Mouse (Mus musculus): Measurements from ENCODE around the gene Madd.
A peak's percentile ranks its signal among the peaks of the same experiment; 100 is the strongest.
"Not testable (repeated sequence)": the region's sequence is repeated elsewhere in the genome, so short reads cannot be mapped to it uniquely, and the experiment has no call there.

Madd gene

DNA sequence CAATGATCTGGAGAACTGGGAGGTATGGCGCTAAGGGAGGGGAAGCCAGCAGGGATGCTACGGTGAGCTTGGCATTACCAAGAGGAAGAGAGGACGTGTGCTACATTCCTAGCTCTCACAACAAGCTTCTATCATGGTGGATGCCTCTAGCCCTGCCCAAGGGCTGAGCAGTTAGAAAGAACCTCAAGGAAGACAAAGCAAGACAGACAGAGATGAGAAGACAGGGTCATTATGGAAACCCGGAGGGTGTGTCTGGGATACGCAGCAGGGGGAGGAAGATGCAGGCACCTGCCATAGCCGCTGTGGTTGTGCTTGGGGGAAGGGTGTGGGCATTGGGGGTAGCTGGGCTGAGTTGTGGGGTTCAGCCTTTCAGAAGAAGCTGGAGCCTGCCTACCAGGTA lies 60.1 kb downstream of the Madd start:
- H3K36me3 ChIP-seq (ENCODE audit: control insufficient read depth, insufficient read depth, low read length, poor library complexity, severe bottlenecking), result no peaks in the 10 kb centered on the region
- no peak for DNase-seq (ENCODE audit: low read depth, low spot score)
- no peaks in the 10 kb centered on the region for H3K27me3 ChIP-seq (ENCODE audit: control insufficient read depth, insufficient read depth, low read length, poor library complexity, severe bottlenecking)

DNA sequence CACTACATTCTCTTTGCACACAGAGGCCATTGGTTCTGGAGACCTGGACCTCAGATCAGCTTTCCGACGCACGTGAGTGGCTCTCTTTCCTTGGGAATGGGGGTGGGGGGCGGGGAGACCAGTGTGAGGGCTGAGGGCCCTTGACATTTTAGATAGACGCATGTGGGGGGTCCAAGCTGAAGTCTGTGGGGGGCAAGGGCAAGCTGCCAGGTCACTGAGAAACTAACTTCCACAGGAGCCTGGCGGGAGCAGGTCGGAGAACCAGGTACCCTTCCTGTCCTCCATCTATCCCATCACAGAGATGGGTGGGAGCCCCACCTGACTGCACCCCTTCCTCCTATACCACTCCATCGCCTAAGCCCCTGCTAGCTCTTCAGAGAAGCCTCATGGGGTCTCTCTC lies 62.1 kb downstream of the Madd start:
- no peak for DNase-seq (ENCODE audit: low read depth, low spot score)
- no peaks in the 10 kb centered on the region; the same call in 1 of the 2 replicates for H3K36me3 ChIP-seq (ENCODE audit: control insufficient read depth, insufficient read depth, low read length, poor library complexity, severe bottlenecking)
- no peaks in the 10 kb centered on the region for H3K27me3 ChIP-seq (ENCODE audit: control insufficient read depth, insufficient read depth, low read length, poor library complexity, severe bottlenecking)

DNA sequence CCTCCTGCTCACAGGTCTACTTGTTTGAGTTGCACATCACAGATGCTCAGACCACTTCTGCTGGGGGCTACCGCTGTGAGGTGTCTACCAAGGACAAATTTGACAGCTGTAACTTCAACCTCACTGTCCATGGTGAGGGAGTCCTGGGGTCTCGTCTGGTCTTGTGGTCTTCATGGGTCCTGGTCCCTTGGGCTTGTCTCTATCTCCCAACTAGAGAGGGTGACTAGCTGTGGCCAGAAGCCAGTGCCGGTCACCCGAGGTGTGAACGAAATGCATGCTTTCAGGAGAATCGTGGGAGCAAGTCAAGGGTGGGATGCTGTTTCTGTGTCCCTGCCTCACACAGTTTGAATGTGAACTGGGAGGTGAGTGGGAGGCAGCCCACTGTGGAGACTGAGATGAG lies 62.6 kb downstream of the Madd start:
- no peaks in the 10 kb centered on the region for H3K27me3 ChIP-seq (ENCODE audit: control insufficient read depth, insufficient read depth, low read length, poor library complexity, severe bottlenecking)
- no peak for DNase-seq (ENCODE audit: low read depth, low spot score)
- H3K36me3 ChIP-seq (ENCODE audit: control insufficient read depth, insufficient read depth, low read length, poor library complexity, severe bottlenecking), result peaks cover 2% of the 10 kb centered on the region

DNA sequence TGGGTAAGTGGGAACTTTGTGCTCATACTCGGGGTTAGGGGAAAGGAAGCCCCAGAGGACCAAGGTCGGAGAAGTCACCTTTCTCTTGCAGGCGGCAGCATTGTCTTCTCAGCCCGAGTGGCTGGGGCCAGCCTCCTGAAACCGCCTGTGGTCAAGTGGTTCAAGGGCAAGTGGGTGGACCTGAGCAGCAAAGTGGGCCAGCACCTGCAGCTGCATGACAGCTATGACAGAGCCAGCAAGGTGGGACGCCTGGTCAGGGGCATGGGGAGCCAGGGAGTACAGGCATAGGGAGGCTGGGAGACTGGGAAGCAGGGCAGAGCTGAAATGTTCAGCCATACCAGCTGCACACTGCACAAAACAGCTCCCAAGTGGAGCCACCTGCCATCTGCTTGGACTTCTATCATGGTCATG lies 63.4 kb downstream of the Madd start:
- DNase-seq (ENCODE audit: low read depth, low spot score), result no peak
- Histone ChIP-seq H3K36me3 (ENCODE audit: control insufficient read depth, insufficient read depth, low read length, poor library complexity, severe bottlenecking) (peaks cover 8% of the 10 kb centered on the region), H3K27me3 (ENCODE audit: control insufficient read depth, insufficient read depth, low read length, poor library complexity, severe bottlenecking) (no peaks in the 10 kb centered on the region)

DNA sequence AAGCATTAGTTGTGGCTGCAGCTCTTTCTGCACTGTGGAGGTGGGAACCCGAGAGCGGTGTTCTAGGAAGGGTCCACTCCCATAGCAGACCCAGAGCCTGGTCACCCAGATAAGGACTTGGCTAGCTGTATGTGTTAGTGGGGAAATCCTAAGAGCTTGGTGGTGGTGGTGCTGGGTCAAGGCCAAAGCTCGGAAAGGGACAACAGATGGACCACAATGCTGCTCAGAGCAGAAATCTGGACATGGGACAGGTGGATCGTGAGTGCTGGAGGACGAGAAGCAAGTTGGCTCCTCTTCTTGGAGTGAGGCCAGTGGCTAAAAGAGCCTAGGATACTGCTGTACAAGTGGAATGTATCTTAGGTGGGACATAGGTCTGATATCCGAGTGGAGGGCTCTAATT lies 64.1 kb downstream of the Madd start:
- Histone ChIP-seq H3K36me3 (ENCODE audit: control insufficient read depth, insufficient read depth, low read length, poor library complexity, severe bottlenecking) (peaks cover 8% of the 10 kb centered on the region), H3K27me3 (ENCODE audit: control insufficient read depth, insufficient read depth, low read length, poor library complexity, severe bottlenecking) (no peaks in the 10 kb centered on the region)
- no peak for DNase-seq (ENCODE audit: low read depth, low spot score)

DNA sequence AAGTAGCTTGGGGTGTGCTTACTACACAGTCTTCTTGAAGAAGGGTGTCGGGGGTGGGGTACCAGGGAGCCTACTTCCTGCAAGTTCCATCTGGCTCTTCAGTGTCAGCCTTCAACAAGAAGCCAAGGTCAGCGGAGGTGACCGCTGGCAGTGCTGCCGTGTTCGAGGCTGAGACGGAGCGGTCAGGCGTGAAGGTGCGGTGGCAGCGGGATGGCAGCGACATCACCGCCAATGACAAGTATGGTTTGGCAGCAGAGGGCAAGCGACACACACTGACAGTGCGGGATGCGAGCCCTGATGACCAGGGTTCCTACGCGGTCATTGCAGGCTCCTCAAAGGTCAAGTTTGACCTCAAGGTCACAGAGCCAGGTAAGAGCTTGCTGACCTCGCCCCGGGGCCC lies 64.6 kb downstream of the Madd start:
- no peak for DNase-seq (ENCODE audit: low read depth, low spot score)
- peaks cover 11% of the 10 kb centered on the region for H3K36me3 ChIP-seq (ENCODE audit: control insufficient read depth, insufficient read depth, low read length, poor library complexity, severe bottlenecking)
- no peaks in the 10 kb centered on the region for H3K27me3 ChIP-seq (ENCODE audit: control insufficient read depth, insufficient read depth, low read length, poor library complexity, severe bottlenecking)

DNA sequence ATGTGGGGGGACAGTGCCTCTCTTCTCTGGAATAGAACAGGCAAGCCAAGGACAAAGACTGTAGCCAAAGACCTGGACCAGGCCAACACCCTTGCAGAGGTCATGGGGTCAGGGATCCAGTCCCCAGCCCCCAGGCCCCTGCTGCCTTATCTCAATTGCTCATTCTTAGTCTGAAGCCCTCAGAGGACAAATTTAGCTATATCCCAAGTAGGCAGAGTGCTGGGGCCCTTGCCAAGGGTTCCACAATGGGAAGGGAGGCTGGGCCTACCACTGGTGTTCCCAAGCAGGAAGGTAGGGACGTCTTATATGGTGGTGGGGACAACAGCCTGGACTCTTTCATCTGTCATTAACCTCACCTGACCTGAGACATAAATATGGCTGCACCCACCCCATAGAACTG lies 65.0 kb downstream of the Madd start:
- Histone ChIP-seq H3K36me3 (ENCODE audit: control insufficient read depth, insufficient read depth, low read length, poor library complexity, severe bottlenecking) (peaks cover 12% of the 10 kb centered on the region), H3K27me3 (ENCODE audit: control insufficient read depth, insufficient read depth, low read length, poor library complexity, severe bottlenecking) (no peaks in the 10 kb centered on the region)
- DNase-seq (ENCODE audit: low read depth, low spot score), result no peak

DNA sequence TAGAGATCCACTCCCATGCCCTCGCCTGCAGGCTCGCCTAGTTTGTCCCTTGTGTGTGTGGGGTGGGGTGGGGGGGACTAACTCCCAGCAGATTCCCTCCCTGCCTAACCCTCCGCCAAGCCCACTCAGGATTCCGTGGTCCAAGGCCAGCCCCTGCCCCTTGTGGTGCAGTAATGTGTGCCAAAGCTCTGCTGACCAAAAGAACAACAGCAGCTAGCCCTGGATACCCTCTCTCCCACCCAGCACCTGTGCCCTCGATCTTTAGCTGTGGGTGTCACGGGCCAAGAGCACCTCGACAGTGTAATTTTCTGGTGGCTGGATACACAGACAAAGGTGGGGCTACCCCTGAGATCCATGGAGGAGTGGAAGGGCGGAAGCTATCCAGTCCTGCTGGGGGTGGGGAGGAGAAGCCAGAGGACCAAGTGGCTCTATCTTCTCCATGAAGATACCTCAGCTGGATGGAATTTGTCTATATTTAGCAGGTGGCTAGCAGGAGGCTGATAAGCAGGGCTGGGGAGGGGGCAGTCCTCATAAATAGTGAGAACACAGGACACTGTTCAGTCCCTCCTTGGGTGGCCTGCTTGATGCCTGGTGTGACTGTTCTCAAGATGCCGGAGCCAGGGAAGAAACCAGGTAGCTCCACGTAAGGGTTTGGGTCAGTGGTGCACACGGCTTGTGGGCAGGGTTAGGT lies 65.9 kb downstream of the Madd start, which contains the start of gene Mybpc3:
Gene Mybpc3, plus strand, starts transcription at position 560 of the 691 bp plus-strand sequence.
- Histone ChIP-seq H3K27me3 (ENCODE audit: control insufficient read depth, insufficient read depth, low read length, poor library complexity, severe bottlenecking) (no peaks in the 10 kb centered on the region), H3K36me3 (ENCODE audit: control insufficient read depth, insufficient read depth, low read length, poor library complexity, severe bottlenecking) (peaks cover 14% of the 10 kb centered on the region)
- DNase-seq (ENCODE audit: low read depth, low spot score), result no peak

DNA sequence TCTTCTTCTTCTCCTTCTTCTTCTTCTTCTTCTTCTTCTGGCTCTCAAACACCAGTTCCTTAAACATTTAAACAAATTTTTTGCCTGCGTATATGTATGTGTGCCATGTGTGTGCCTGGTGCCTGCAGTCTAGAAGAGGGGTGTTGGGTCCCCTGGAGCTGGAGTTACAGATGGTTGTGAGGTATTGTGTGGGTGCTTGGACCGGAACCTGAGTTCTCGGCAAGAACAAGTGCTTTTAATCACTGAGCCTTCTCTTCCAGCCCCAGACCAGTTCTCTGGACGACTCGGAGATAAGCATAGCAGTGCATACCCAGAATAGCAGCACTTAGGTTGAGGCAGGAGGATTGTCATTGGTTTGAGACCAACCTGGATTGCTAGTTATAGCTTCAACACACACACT lies 66.8 kb downstream of the Madd start:
- Histone ChIP-seq H3K27me3 (ENCODE audit: control insufficient read depth, insufficient read depth, low read length, poor library complexity, severe bottlenecking) (no peaks in the 10 kb centered on the region), H3K36me3 (ENCODE audit: control insufficient read depth, insufficient read depth, low read length, poor library complexity, severe bottlenecking) (peaks cover 14% of the 10 kb centered on the region)
- no peak for DNase-seq (ENCODE audit: low read depth, low spot score)

DNA sequence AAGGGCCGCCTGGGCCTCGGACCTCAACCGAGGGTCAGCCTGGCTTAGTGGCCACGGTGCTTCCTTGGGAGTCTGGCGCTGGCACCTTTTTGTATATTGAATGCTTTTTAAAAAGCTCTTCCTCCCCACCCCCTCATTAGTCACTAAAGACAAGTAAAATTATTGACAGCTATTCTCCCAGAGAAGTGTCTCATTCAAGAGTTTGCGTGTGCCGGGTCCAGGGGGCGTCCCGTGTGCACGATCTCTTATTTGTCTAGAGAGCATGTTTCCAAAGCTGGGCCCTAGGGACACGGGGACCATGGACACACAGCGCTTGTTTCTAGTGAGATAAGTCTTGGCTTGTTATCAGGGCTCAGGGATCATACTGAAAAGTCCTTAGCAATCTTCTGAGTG lies 68.1 kb downstream of the Madd start:
- Histone ChIP-seq H3K27me3 (ENCODE audit: control insufficient read depth, insufficient read depth, low read length, poor library complexity, severe bottlenecking) (no peaks in the 10 kb centered on the region), H3K36me3 (ENCODE audit: control insufficient read depth, insufficient read depth, low read length, poor library complexity, severe bottlenecking) (peaks cover 15% of the 10 kb centered on the region)
- DNase-seq (ENCODE audit: low read depth, low spot score), result no peak

DNA sequence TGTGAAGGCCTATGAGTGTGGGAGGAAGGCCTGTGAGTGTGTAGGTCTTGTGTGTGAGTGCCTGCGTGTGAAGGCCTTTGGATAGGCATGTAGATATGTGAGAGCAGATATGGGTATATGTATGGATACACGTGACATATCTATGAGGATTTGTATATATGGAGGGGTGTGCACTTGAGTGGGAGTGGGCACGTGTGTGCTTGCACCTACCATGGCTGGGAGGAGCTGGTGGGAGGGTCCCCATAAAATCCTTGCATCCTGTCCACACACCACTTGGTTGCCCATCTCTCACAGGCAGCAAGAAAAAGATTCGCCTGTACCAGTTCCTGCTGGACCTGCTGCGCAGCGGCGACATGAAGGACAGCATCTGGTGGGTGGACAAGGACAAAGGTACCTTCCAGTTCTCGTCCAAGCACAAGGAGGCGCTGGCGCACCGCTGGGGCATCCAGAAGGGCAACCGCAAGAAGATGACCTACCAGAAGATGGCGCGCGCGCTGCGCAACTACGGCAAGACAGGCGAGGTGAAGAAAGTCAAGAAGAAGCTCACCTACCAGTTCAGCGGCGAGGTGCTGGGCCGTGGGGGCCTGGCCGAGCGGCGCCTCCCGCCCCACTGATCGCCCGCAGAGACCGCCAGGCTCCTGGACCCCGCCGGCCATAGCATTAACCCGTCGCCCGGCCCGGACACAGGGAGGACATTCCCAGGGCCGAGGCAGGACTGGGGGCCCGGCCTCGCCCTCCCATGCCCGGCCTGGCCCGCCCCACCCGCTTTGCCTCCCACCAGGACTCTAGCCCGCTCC lies 68.7 kb downstream of the Madd start:
- Histone ChIP-seq H3K27me3 (ENCODE audit: control insufficient read depth, insufficient read depth, low read length, poor library complexity, severe bottlenecking) (no peaks in the 10 kb centered on the region), H3K36me3 (ENCODE audit: control insufficient read depth, insufficient read depth, low read length, poor library complexity, severe bottlenecking) (peaks cover 20% of the 10 kb centered on the region)
- DNase-seq (ENCODE audit: low read depth, low spot score), result peak; percentile 57

DNA sequence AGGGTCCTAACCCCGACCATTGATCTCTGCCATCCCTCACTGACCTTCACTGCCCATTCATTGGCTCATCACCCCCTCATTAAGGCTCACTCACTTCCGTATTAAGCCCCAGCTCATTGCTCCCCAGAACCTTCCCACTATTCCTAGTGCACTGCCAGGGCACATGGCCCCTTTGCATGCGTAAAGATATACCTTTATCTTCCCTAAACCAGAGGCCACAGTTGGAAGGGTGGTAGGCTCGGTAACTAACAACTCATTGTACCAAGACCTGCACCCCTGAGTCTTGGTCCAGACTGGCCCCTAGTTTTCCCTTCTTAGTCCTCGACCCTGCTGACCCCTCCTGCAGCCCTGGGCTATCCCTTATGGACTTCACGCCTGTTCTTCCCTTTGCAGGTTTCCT lies 69.8 kb downstream of the Madd start:
- no peaks in the 10 kb centered on the region for H3K27me3 ChIP-seq (ENCODE audit: control insufficient read depth, insufficient read depth, low read length, poor library complexity, severe bottlenecking)
- DNase-seq (ENCODE audit: low read depth, low spot score), result no peak
- H3K36me3 ChIP-seq (ENCODE audit: control insufficient read depth, insufficient read depth, low read length, poor library complexity, severe bottlenecking), result peaks cover 20% of the 10 kb centered on the region

DNA sequence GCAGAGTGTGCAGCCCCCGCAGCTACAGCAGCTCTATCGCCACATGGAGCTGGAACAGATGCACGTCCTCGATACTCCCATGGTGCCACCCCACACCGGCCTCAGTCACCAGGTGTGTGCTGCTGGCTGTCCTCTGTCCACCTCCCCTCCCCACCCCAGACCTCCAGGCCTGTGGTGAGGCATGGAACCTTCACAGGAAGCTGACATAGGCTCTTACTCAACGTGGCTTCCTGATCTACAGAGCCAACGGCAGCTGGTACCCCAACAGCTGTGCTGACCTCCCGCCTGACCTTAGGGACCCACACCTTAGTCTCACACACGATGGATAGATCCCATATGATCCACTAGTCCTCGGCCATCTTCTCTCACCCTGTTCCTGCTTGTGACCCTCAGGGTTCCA lies 70.3 kb downstream of the Madd start:
- H3K27me3 ChIP-seq (ENCODE audit: control insufficient read depth, insufficient read depth, low read length, poor library complexity, severe bottlenecking), result no peaks in the 10 kb centered on the region
- peaks cover 21% of the 10 kb centered on the region for H3K36me3 ChIP-seq (ENCODE audit: control insufficient read depth, insufficient read depth, low read length, poor library complexity, severe bottlenecking)
- DNase-seq (ENCODE audit: low read depth, low spot score), result no peak

DNA sequence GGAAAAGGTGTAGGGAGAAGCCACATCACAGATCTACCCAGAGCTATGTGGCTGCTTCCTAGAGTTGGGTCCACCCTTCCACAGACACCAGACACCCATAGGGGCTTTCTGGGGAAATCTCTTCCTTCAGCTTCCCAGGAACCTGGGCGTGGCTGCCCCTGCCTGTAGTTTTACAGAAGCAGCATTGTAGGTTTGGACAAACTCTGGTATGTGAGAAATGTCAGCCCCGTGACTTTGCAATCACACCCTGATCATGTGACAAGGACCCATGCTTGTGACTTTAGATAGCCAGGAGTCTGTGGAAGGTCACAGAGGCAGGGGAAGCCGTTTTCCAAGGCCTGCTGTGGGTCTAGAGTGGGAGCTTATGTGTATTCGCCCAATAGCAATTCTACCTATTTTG lies 71.1 kb downstream of the Madd start:
- no peaks in the 10 kb centered on the region for H3K27me3 ChIP-seq (ENCODE audit: control insufficient read depth, insufficient read depth, low read length, poor library complexity, severe bottlenecking)
- peaks cover 26% of the 10 kb centered on the region for H3K36me3 ChIP-seq (ENCODE audit: control insufficient read depth, insufficient read depth, low read length, poor library complexity, severe bottlenecking)

DNA sequence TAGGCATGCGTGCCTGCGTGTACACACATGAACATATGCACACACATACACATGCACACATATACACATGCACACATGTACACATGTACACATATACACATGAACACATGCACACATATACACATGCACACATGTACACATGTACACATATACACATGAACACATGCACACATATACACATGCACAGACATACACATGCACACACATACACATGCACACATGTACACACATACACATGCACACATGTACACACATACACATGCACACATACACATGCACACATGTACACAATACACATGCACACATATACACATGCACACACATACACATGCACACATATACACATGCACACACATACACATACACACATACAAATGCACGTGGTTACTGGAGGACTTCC lies 71.8 kb downstream of the Madd start:
- H3K36me3 ChIP-seq (ENCODE audit: control insufficient read depth, insufficient read depth, low read length, poor library complexity, severe bottlenecking), result peaks cover 26% of the 10 kb centered on the region
- not testable (repeated sequence) for DNase-seq (ENCODE audit: low read depth, low spot score); H3K27me3 ChIP-seq (ENCODE audit: control insufficient read depth, insufficient read depth, low read length, poor library complexity, severe bottlenecking)

More for the DNA sequence above, 71.1 kb downstream of the Madd start:
- DNase-seq (ENCODE audit: low read depth, low spot score), result no peak

All from splenic B cell, adult 2 months (primary cell).